Mouse (Mus musculus) T-cell, adult 2 months (primary cell): ENCODE results near the gene Tnfrsf14.

ENCODE experiments used
- DNase-seq: peaks from one replicate; pipeline ENCODE4 v3.0.0; 2022; ENCODE audit warnings: low spot score

Gene Tnfrsf14

DNA sequence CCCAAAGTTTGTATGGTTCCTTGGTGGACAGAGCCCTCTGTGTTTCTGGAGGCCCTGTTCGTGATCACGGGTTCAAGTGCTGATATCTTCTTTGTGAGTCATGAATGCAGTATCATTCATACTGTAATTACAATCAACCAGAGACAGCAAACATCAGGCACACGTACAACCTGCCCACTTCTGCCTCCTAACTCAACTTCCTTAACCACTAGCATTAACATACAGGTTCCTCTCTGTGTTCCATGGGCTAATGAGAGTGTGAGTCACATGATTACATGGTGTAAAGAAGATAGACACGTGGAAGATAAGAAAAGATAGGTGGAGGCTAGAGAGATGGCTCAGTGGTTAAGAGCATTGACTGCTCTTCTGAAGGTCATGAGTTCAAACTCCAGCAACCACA, 11.7 kb downstream of the Tnfrsf14 start:
- no peak for DNase-seq

DNA sequence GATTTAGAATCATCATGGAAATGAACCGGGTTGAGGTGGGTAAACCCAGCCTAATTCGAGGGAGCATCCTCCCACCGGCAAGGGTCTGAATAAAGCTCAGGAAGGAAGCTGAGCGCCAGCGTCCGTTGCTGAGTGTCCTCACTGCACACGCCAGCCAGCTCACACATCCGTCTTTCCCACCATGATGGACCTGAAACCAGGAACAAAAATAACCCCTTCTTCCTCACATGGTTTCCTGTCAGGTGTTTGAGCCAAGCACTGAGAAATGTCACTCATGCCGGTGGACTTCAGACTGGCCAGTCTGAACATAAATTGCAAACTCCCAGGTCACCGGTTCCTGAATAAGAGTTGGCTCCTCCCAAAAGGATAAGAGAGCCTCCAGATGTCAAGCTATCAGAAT, 13.1 kb downstream of the Tnfrsf14 start:
- no peak for DNase-seq

DNA sequence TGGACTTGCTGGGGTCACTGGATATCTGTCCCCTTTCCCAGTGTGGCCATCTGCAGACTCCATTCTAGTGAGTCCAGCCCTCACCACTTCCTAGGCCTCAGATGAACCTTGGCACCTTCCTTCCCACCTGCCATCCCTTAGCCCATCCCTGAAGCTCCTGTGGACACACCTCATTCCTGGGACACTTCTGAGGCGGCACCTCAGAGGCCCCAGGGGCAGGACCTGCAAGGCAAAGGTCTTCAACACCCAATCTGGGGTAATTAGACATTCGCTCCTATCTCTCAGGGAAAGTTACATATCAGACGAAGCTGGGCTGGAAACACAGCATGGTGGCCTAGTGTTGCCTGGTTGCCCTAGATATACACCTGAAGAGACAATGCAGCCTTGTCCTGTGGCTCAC, 13.7 kb downstream of the Tnfrsf14 start:
- DNase-seq, result no peak

DNA sequence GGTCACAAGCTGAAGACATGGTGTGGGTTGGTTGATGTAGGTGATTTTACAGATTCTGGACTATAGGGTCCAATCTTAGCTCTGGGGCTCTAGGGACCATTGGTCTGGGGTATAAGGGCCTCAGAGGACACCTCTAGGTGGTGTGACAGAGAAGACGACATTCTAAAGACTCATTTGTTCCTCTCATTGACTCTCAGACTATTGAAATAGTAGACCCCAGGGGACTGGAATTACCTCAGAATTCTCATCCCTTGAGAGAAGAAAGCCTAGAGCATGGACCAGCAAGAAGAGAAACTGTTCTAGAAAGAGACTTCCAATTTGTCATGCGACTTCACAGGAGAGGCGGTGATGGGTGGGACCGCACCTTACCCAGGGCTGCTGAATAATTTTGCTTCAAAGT, 14.1 kb downstream of the Tnfrsf14 start:
- DNase-seq, result no peak

DNA sequence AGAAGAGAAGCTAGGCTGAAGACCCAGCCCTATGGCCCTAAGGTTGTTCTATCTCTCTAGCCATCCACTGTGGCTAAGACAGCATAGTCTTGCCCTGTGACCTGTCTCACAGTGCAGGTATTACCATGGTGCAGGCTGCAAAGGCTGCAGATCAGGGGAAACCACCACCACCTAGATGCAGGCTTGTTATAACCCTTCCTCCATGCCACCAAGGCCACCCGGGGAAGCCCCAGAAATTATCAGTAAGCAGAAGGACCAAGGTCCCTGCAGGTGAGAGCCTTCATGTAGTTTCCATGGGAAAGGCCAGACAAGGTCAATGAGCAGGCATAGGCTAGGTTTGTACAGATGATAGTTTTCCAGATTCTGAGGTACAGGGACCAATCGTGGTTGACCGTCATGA, 14.5 kb downstream of the Tnfrsf14 start:
- DNase-seq, result no peak

DNA sequence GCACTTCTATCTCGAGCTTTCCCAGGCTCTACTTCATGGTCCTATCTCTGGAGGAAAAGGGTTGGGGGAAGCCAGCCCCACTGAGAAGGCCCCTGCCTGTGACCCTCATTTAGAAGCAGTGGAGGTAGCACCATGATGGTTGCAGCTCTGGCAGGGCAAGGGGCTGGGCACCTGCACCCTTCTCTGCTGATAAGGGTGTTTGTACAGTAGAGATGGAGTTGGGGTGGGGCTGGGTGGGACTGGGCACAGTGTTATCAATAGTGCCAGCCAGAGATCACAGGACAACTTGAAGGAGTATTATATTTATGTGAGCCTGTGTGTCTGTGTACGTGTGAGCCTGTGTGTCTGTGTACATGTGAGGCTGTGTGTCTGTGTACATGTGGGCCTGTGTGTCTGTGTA, 16.7 kb downstream of the Tnfrsf14 start:
- DNase-seq, result no peak

DNA sequence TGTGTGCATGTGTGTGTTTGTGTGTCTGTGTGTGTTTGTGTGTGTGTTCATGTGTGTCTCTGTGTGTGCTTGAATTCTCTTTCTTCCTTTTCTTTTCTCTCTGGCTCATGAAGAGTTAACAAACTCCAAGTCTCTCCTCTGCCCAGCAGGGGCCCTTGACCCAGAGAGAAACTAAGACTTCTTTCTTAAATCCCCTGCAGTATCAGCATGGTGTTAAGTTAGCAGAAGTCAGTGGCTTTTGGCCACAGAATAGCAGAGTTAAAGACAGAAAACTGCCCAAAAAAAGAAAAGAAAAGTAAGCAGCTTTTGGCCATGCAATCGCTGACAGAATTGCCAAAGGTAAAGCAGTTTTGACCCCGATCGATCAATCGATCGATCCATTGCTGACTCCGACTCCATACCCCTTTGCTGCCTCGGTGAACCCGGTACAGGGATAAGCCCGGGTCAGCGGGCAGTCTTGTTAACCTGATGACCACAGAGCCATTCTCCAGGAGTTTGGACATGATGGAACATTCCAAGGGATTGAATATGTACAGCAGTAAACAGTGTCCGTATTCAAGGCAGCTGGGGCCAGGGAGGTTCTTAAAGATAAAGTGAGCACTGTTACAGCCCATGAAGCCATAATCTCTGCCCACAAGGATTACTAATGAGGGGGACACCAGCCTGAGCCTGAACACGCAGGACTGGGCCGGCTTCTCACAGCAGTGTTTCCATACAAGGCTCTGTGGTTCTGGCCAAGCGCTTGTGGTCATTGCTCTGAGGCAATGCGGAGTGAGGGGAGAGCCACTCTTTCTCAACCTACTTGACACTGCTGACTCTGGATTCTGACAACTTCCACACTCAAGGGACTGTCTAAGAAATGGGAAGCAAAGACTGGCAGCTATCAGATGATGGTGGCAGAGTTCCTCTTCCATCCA, 17.5 kb downstream of the Tnfrsf14 start:
- DNase-seq, result no peak

DNA sequence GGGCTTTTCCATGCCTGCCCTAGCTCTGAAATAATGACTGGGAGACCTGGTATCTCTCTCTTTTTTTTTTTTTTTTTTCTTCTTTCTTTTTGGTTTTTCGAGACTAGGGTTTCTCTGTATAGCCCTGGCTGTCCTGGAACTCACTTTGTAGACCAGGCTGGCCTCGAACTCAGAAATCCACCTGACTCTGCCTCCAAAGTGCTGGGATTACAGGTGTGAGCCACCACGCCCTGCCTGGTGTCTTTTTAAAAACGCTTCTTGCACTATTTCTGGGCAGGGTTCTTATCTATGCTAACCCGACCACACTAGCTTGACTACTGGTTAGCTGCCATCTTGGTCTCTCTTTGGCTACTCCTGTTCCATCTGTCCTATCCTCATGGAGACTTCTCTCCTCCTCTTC, 19.9 kb downstream of the Tnfrsf14 start:
- no peak for DNase-seq

DNA sequence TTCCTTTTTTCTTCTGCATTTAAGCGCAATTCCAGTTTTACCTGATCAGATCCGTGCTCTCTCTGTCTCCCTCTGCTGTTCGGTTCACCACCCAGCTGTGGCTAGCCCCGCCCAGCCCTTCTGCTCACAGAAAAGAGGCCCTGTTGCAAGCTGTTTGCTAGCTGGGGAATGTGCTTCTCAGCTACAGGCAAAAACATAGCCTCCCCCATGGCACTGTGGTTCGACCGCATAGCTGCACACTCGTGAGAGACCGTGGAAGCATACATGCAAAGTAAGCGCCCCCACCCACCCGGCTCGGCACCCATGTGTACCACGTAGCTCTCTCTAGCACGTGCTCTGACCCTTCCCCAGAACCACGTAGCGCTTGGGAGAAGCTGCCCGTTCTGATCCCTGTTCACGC, 20.5 kb downstream of the Tnfrsf14 start:
- DNase-seq, result peak; percentile 66

DNA sequence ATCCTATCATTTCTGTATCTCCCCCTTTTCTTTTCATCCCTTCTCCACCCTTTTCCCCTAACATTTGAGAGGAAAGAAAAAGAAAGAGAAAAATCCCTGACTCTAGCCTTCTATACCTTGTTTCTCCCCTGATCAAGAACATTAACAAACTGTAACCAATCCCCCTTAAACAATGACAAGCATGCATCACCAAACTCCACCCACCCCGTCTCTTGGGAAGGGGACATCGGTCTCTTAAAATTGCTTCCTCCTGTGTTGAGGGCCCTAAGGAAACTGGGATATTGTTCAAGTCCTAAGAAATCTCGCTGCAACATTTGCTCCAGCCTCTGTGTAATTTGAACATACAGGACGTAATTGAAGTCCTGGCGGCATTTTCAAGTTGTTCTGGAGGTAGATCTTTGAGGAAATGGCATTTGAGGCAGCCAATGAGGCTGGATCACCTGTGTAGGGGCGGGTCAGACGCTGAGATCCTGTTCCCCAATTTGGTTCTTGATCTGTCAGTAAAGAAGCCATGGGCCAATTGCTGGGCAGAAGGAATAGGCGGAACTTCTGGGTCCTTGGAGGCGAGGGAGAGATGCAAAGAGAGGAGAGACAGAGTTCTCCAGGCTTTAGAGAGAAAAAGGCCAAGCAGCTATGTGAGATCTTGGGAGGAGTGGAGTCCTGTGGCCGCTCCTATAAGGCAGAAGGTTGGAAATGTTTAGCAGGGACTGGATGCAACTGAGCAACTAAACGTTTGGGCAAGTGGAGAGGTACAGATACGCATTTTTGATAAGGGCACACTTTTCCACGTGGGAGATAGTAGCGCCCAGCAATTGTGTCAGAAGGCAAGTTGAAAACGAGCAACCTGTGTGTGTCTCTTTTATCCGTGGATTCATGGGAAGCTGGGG, 23.9 kb downstream of the Tnfrsf14 start:
- DNase-seq, result peak; percentile 87

DNA sequence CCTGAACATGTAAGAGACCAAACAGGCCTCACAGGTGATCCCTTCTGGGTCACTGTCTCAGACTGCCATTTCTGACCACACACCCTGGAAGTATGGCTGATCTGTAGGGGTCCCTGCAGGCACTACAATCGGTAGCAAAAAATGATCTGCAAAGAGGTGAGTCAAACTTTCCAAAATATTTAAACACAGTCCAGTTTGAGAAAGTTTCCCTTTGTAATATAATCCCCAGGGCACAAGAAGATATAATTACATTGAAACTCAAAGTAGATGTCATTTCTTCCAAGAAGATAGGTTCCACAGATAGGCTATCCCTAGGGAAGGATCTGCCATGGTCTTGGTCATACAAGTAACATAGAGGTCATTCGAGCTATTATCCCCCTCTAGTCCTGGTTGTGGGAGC, 26.0 kb downstream of the Tnfrsf14 start:
- DNase-seq, result no peak

DNA sequence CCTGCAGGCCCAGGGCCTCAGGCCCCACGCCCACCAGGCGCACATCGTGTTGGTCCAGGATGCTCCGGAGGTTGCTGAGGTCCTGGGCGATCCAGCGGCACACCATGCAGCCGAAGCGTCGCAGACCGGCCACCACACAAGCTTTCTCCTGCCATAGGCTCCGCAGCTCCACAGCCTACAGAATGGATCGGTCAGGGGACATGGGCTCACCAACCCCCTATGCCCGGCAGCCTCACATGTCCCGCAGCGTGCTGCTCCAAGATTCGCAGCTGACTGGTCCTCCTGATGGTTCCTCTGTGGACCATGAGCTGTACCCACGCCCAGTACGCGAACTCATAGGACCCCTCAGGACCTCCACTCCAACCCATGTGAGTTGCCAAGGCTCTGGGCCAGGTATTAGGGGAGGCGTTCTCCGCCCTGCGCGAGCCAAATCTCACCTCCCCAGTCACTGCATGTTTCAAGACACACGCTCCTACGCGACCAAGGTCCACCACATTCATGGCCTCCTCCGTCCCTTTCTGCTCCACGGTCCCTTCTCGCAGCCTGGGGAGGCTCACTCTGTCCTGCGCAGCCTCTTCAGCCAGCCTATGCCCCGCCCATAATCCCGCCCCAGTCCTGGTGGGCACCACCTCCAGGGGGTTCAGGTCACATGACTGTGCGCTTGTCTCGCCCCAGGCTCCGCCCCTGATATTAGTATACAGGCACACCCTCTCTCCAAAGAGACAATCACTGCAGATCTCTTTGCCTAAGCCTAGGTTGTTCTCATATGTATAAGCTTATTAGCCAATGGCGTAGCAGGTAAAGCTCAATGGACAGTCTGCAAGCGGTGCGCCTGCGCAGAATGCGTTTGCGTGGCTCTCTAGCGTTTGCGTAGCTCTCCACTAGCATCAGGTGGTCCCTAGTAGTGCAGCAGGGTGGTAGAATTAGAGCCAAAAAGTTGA, 29.6 kb downstream of the Tnfrsf14 start, which contains the start of gene Fam213b:
Fam213b (minus strand) TSS at position 630 of the 941 bp plus-strand sequence.
- peak; percentile 58 for DNase-seq

DNA sequence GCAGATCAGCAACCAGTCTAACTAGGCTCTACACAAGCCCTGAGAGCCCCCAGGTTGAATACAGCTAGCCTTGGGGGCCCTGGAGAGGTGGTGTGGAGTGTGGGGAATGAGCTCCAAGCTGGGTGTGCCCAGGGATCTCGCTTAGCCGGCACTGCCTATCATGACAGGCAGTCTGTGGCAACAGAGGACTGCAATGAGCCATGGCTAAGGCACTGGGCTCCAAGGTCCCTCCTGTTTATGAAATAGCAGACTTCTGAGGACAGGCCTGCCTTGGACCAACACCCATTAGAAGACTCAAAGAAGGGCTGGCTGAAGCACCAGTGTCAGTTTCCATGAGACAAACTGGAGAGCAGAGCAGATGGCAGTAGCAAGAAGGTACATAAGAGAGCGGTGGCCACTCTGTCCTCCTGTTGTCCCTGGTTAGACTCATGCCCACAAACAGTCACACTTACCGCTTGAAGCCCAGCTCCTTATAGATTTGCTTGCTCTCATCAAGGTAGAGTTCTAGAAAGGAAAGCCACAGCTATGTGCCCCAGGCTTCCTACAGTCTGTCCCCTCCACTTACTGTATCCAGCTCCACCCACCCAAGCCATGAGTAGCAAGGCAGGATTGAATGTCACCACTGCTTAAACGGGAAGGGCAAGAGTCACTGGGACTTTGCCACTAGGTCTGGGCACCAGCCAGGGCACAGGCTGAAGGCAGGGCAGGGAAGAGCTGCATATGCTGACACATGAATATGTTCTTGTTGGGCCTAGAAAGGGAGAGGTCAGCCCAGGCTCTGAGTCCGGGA, 30.5 kb downstream of the Tnfrsf14 start:
- DNase-seq, result no peak

DNA sequence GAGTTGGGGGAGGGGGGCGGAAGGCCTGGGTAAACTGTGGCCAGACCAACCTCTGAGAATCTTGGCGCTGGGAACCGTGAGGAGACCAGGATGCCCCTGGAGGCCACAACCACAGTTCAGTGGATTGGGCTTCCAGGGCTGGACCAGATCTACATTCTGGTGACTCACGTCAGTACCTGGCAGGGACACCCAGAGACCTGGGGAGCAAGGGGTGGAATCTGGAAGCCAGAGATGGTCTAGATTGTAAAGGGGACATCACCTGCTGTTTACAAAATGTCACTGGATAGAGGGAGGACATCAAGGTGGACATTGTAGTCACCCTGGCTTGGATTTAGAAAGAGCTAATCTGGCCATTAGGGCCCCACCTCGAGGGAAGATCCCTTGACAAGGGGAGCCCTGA, 32.8 kb downstream of the Tnfrsf14 start:
- DNase-seq, result no peak

DNA sequence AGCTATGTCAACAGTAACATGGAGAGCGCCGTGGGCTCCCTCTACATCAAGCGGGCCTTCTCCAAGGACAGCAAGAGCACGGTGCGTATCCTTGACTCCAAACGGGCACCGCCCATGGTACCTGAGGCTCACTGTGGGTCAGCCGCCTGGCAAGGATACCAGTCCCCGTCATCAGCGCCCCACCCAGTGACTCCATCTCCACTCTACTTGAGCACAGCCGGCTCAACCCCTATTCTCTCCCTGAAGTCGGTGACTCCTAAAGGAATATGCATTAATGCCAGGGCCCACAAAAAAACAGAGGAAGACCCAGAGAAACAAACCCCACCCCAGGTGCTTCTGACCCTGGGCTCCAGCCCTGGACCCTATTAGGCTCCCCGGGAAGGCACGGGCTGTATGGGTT, 37.5 kb downstream of the Tnfrsf14 start:
- no peak for DNase-seq

DNA sequence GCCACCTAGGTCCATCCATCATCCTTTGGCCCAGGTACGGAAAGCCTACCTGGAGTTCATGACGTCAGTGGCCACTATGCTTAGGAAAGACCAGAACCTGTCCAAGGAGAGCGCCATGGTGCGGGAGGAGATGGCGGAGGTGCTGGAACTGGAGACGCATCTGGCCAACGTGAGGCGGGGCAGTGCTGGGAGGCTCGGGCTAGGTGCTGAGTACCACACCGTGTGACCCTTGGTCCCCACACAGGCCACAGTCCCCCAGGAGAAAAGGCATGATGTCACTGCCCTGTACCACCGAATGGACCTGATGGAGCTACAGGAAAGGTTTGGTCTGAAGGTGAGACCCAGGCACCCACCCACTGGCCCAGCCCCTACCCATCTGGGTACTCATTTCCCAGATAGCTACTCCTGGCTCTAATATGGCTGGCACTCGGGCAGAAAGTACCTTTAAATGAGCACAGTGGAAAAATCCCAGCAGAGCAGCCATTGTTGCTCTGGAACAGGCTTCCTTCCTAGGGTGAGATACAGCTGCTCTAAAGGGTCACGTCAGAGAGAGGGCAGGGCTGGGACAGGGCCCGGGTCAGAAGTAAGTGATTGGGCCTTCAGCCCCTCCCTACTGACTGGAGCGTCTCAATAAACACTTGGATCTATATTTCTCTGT, 40.6 kb downstream of the Tnfrsf14 start:
- no peak for DNase-seq

DNA sequence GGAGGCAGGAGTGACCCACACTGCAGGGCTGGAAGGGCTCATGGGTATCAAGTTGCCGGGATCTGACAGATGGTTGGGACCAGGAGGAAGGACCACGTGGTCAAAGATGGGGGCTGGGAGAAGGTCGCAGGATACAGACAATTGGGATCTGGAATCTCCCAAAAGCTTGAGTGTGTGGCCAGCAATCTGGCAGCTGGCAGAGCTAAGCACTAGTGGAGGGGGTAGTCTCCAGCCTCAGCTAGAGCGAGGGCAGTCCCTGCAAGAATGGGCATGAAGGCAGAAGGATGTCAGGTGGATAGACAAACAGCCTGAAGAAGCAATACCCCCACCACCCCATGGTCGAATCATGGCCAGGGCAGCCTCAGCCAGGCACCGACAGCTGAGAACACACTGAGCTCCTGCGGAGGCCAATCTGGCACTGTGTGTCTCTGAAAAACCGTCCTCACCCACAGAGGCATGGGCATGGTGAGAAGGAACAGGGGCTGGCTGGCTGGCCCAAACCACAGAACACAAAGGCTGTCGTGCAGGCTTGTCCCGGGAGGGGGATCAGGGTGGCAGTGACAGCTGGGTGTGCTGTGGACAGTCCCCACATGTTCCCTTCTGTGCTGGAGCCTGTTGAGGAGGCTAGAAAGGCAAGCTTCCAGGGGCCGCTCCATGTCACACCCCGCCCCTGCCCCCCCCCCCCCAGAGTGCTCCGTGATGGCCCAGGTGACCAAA, 41.3 kb downstream of the Tnfrsf14 start:
- no peak for DNase-seq

DNA sequence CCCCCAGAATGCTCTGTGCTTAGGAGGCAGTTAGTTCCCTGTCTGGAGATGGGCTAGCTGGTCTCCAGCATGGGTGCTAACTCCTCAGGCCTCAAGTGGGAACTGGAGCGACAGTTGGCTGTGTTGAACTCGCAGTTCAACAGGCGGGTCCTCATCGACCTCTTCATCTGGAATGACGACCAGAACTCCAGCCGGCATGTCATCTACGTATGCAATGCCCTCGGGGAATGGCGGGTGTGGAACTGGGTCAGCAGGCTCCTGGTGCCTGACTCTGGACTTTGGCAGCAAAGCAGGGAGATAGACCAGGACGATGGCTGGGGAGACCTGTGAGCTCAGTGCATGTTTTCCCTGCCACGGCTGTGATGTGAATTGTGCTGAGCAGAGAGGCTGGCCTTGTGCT, 42.9 kb downstream of the Tnfrsf14 start:
- DNase-seq, result no peak

DNA sequence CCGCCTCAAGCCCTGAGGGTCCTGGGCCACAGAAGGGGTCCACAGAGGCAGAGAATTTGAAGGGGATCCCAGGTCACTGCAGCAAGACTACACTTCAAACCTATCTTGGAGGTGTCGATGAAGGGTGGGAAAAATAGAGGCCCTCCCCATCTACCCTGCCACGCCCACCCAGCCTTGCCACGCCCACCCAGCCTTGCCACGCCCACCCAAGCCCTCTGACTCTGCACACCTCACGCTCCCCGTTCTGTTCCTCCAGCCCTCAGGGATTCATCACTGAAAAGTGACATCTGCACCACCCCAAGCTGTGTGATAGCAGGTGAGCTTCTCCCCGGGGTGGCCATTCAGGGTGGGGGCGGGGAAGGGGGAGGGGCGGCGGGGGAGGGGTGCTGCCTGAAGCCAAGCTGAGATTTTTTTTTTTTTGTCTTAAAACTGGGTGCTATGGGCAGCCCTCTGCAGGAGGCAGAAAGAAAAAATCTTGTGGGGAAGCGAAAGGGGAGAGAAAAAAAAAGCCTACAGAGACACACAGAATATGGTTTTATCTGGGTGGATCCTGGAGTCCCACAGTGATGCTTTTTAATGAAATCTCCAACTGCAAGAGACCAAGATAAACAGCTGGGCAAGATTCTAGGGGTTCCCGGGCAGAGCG, 46.2 kb downstream of the Tnfrsf14 start:
- DNase-seq, result no peak
